Mouse (Mus musculus): ENCODE results near the gene Sox12.
A peak's percentile ranks its signal among the peaks of the same experiment; 100 is the strongest.
"Not testable (repeated sequence)": the region's sequence is repeated elsewhere in the genome, so short reads cannot be mapped to it uniquely, and the experiment has no call there.

Sox12 gene

DNA sequence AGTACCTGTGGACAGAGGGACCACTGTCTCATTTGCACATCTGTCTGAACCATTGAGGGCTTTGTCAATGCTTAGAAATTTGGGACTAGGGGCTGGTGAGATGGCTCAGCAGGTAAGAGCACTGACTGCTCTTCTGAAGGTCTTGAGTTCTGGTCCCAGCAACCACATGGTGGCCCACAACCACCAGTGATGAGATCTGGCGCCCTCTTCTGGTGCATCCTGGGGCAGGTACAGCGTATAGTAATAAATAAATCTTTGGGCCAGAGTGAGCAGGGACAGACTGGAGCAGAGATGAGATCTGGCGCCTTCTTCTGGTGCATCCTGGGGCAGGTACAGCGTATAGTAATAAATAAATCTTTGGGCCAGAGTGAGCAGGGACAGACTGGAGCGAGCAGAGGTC, 38.9 kb downstream of the Sox12 start:
- DNase-seq (ENCODE audit: low read depth), result not testable (repeated sequence)

DNA sequence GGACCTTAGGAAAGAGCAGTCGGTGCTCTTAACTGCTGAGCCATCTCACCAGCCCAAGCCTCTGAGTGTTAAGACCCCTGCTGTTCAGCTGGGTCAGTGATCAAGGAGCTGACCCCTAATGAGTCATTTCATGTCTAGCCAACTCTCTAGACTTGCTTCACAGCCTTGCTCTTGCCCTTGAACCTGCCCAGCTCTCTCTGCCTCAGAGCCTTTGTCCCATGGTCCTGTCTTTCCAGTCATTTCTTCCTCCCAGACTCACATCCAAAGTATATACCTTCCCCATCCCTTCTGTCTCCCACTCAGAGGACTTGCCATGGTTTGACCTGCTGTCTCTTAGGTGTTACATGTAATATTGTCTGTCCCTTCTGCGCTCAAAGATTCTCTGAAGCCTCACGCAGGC, 40.6 kb downstream of the Sox12 start:
- no peak for DNase-seq (ENCODE audit: low read depth)

DNA sequence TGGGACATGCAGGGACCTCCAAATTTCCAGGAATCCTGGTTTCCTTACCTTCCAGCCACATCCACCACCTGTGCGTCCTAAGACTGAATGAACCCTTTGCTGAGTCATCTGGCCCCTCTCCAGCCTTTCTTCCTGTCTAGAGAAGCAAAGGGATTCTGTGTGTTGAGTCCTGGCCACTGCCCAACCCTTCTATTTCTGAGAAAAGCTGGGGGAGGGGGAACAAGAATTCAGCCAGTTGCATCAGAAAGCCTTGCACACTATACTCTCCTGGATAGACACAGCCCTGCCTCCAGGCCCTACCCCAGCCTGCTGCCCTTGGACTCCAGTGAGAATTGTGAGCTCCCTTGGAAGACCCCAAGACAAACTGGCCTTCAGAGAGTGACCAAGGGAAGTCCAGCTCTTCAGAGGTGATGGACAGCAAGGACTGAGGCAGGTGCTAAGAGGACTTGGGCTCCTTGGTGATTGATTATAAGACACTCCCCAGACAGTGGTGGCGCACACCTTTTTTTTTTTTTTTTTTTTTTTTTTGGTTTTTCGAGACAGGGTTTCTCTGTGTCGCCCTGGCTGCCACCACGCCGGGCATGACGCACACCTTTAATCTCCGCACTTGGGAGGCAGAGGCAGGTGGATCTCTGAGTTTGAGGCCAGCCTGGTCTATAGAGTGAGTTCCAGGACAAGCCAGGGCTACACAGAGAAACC, 47.9 kb downstream of the Sox12 start:
- peak; percentile 88 for DNase-seq (ENCODE audit: low read depth)

DNA sequence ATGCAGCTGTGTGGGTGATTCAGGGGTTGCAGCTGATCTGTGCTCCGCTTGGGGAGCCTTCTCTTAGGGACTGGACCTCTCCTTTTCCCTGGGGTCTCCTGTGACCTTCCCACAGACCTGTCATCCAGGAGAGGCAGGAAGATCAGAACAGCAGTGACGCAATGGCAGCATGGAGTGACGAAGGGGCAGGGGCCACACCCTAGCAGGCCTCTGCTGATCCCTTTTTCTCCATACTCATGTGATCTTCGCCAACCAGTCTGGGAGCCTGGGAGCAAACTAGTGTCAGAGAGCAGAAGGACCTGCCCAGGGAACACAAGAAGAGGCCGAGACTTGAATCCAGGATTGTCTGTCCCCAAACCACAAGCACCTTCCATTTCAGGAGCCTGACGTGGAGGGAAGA, 48.7 kb downstream of the Sox12 start:
- DNase-seq (ENCODE audit: low read depth), result no peak

DNA sequence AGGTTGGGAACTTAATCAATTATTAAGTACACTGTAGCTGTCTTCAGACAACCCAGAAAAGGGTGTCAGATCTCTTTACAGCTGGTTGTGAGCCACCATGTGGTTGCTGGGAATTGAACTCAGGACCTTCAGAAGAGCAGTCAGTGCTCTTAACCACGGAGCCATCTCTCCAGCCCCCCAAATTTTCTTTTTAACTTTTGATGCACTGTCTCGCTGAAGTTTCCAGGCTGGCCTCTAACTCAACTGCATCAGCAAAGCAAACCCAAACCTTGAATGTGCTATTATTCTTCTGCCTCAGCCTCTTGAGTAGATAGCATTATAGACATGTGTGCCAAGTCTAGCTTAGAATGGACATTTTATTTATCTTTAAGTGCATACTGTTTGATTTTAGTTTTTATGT, 50.1 kb downstream of the Sox12 start:
- DNase-seq (ENCODE audit: low read depth), result no peak

DNA sequence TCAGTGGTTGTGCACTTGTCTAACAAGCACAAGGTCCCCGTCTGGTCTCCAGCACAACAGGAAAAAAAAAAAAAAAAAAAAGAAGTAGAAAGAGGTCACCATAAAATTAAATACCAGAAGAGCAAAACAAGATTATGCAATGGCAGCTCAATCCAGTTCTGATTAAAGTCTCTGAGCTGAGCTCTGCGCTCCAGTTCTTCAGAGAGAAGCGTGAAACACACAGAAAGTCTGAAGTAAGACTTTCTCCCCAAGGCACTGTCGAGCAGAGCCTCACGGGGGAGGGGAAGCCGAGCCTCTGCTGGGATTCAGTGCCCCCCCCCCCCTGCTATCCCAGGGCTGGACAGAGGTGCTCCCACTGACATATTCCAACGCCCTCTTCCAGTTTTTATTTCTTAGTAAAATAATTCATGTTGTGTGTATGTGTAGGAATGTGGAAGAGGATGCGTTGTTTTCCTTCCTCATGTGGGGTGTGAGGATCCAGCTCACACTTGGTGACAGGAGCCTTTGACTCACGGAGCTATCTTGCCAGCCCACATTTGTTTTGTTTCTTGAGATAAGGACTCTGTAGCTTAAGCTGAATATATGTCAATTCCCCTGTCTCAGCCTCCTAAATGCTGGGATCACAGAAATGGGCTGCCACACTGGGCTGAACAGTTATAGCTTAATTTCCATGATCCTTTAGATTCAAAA, 50.9 kb downstream of the Sox12 start:
- no peak for DNase-seq (ENCODE audit: low read depth)

DNA sequence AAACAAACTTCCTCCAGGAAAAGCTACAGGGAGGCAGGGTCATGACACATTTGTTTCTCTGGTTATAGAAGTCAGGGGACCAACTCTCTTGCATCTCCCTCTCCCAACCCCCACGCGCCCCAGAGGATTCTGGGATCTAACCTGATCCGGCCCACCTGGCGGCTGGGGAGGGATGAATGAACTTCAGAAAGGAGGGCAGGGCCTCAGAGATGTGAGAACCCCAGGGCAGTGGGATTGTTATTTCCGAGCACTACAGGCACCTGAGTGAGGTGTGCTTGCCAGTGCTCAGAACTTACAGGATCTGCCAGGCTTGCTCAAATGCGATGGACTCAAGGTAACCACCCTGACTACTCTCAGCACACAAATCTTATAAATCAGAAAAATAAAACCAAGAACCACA, 52.5 kb downstream of the Sox12 start:
- DNase-seq (ENCODE audit: low read depth), result no peak

DNA sequence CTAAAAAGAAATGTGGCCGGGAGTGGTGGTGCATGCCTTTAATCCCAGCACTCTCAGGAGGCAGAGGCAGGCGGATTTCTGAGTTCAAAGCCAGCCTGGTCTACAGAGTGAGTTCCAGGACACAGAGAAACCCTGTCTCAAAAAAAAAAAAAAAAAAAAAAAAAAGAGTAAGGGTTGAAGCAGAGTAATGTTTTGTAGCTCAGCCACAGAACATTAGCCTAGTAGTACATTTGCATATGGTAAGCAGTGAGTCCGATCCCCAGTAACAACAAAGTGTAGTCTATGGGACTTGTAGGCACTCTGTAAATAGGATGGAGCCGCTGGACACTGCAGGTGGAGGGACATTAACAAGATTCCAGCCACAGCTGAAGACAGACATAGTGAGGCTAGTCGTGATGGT, 53.0 kb downstream of the Sox12 start:
- no peak for DNase-seq (ENCODE audit: low read depth)

DNA sequence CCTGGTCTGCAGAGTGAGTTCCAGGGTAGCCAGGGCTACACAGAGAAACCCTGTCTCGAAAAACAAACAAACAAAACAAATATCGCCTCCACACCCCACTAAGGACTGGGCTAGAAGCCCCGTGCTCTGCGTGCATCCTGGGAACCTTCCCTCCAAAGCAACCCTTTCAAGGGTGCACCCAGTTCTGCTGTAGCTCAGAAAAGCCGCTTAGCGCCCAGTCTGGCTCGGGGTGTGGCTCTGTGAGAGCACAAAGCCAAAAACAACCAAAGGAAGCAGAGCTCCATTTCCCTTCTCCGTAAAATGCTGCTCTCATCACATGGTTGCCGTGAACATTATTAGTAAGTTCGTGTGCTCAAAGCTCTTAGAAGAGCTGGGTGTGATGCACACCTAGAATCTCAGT, 53.5 kb downstream of the Sox12 start:
- DNase-seq (ENCODE audit: low read depth), result no peak

Measured in fibroblast of lung, adult 2 months (primary cell).